Mouse (Mus musculus): ENCODE results near the gene Med24.
"Not testable (repeated sequence)": the region's sequence is repeated elsewhere in the genome, so short reads cannot be mapped to it uniquely, and the experiment has no call there.

Gene Med24

GRCm38 (mm10) chr11:98698849-98699640, 30.2 kb downstream of the Med24 start:
- no peak for ATAC-seq (ENCODE audit: insufficient number of reproducible peaks, low FRiP score, low TSS enrichment)

GRCm38 (mm10) chr11:98697225-98697624, 32.0 kb downstream of the Med24 start:
- no peak for ATAC-seq (ENCODE audit: insufficient number of reproducible peaks, low FRiP score, low TSS enrichment)

DNA sequence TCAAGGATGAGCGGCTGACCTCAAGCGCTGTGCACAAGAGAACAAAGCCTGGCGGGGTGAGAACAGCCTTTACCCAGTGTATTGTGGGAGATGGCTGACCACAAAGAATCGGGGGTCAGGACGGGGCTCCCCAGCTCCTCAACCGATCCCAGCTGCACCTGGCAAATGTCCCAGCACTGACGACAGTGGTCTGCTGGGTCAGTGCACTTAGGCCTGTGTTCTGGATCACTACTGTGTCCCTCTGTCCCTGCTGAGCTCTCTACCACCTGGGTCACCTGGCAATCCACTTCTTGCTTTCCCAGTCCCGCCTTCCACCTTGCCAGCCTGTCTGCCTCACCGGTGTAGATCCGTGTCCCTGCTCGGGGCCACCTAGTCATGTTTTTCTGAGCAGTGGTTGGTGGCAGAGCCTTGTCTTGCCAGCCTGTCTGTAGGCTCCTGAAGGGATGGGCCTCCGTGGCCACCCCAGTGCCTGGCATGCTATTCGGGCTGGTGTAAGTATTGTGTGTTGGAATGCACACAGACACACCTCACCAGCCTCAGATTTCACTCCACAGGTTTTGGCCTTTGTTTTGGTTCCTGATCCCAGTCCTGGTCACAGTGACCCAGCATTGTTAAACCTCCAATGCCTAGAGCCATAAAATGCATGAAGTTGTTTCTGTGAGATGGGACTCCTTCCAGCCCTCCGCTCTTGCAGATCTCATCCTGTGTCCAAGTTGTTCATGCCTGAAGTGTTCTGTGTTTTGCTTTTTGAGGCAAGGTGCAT, 32.6 kb downstream of the Med24 start:
- ATAC-seq (ENCODE audit: insufficient number of reproducible peaks, low FRiP score, low TSS enrichment), result no peak

DNA sequence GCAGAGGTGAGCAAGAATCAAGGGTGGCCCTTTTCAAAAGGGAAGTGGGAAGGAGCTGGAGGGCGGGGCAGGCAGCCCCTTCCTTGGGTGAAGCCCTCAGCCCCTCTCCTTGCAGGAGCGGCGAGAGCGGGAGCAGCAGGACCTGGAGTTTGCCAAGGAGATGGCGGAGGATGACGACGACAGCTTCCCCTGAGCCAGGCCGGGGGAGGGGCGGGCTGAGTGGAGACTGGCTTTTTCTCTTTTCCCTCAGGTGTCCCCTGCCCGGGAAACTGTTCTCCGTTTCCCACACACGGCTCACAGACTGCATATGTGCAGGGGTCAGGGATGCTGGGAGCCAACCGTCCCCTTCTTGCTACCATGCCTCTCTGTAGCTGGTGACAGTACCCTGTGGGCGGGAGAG, 33.8 kb downstream of the Med24 start:
- no peak for ATAC-seq (ENCODE audit: insufficient number of reproducible peaks, low FRiP score, low TSS enrichment)

GRCm38 (mm10) chr11:98694301-98694700, 34.9 kb downstream of the Med24 start:
- ATAC-seq (ENCODE audit: insufficient number of reproducible peaks, low FRiP score, low TSS enrichment), result no peak

- no peak for ATAC-seq (ENCODE audit: insufficient number of reproducible peaks, low FRiP score, low TSS enrichment)
Measured at GRCm38 (mm10) chr11:98693746-98694145, 35.5 kb downstream of the Med24 start.

DNA sequence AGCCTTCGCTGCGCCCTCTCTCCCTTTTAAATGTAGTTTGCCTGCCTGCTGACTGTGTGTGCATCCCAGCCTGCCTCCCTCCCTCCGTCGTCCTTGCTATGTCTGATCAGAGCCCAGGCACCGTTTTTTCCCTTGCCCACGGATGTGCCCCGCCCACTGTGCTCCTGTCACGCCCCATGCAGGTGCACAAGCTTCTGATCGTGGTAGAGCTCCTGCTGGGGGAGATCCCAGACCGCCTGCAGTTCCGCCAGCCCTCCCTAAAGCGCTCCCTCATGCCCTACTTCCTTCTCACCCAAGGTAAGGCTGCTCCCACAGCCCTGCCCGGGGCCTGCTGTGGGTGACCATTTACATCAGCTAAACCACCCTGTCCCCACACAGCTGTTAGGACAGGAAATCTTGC, 36.0 kb downstream of the Med24 start:
- no peak for ATAC-seq (ENCODE audit: insufficient number of reproducible peaks, low FRiP score, low TSS enrichment)

- no peak for ATAC-seq (ENCODE audit: insufficient number of reproducible peaks, low FRiP score, low TSS enrichment)
Measured at GRCm38 (mm10) chr11:98688009-98688408, 41.2 kb downstream of the Med24 start.

DNA sequence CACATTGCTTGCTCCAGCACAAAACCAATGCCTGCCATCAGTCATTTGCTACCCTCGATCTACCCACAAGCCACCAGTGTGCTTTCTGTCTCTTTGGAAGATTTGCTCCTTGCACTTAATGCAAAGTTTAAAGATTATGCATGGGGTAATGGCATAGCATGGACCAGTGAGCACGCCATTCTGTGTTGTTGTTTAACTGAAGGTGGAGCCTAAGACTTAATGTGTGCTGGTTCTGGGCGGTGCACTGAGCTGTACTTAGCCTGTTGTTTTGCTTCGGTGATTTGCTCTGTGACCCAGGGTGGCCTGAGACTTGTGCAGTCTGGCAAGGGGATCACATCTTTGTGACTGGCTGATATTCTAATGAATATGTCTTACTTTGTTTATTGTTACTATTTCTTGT, 42.3 kb downstream of the Med24 start:
- no peak for ATAC-seq (ENCODE audit: insufficient number of reproducible peaks, low FRiP score, low TSS enrichment)

DNA sequence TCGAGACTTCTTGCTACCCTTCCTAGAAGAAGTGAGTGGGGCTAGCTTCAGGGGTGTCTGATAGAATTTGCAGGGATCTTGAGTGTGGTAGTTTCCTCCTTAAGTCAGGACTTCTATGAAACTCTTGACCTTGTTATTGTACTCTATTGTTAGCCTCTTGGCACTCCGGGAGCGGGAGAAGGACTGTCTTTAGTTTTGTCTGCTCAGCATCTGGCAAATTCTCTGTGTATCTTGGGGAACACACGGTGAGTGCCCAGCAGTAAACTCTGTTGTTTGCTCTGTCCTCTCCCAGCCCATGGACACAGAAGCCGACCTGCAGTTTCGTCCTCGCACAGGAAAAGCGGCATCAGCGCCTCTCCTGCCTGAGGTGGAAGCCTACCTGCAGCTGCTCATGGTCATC, 43.6 kb downstream of the Med24 start:
- ATAC-seq (ENCODE audit: insufficient number of reproducible peaks, low FRiP score, low TSS enrichment), result no peak

DNA sequence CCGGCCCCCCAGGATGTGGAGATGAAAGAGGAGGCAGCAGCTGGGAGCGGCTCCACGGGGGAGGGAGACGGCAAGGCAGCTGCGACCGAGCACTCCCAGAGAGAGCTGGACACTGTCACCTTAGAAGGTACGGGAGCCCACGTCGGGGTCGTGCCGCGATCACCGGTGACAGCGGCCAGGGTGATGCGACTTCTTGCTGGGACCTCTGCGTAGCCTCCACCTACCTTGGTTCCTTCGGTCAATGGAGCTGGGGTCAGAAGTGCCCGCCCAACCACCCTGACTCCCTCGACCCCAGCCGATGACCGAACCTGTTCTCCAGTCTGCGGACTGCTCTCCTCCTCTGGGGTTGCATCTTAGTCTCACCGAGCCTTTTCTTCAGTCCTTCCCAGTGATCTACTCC, 46.4 kb downstream of the Med24 start:
- peak; percentile 5; the same call in 1 of the 2 replicates for ATAC-seq (ENCODE audit: insufficient number of reproducible peaks, low FRiP score, low TSS enrichment)

- peak; percentile 95 for ATAC-seq (ENCODE audit: insufficient number of reproducible peaks, low FRiP score, low TSS enrichment)
Measured at GRCm38 (mm10) chr11:98681786-98682745, 47.2 kb downstream of the Med24 start, which contains the start of gene Psmd3. TSS of gene Psmd3 (plus strand) at chr11:98682554.

DNA sequence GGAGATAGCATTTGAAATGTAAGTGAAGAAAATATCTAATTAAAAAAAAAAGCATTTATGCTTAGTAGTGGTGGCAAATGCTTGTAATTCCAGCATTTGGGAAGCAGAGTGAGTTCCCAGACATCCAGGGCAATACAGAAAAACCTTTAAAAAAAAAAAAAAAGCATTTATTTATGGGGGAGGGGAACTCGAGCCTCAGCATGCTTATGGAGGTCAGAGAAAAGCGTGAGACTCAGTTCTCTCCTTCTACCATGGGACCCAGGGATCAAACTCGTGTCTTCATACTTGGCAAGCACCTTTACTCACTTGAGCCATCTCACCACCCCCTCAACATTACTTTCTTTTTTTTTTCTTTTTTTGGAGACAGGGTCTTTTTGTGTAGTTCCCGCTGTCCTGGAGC, 48.0 kb downstream of the Med24 start:
- ATAC-seq (ENCODE audit: insufficient number of reproducible peaks, low FRiP score, low TSS enrichment), result no peak

DNA sequence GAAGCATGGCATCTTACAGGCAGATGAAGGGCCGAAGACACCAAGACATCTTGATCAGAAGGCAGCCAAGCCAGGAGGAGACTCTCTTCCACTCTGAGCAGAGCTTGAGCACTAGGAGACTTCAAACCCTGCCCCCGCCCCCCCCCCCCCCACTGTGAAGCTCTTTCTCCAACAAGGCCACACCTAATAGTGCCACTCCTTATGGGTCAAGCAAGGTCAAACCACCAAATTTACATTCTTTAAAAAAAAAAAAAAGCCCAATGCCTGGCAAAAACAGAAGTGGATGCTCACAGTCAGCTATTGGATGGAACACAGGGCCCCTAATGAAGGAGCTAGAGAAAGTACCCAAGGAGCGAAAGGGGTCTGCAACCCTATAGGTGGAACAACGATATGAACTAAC, 48.6 kb downstream of the Med24 start:
- not testable (repeated sequence) for ATAC-seq (ENCODE audit: insufficient number of reproducible peaks, low FRiP score, low TSS enrichment)

DNA sequence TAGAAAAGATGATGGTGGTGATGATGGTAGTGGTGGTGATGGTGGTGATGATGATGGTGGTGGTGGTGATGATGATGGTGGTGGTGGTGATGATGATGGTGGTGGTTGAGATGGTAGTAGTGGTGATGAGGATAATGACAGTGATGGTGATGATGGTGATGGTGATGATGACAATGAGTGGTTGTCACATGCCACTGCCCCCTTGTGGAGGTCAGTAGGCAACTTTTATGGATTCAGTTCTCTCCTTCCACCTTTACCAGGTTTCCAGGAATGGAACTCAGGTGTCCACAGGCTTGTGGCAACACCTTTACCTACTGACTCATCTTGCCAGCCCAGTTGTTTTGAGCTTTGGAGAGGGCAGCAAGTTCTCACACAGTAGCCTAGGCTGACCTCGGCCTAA, 49.2 kb downstream of the Med24 start:
- no peak for ATAC-seq (ENCODE audit: insufficient number of reproducible peaks, low FRiP score, low TSS enrichment)

DNA sequence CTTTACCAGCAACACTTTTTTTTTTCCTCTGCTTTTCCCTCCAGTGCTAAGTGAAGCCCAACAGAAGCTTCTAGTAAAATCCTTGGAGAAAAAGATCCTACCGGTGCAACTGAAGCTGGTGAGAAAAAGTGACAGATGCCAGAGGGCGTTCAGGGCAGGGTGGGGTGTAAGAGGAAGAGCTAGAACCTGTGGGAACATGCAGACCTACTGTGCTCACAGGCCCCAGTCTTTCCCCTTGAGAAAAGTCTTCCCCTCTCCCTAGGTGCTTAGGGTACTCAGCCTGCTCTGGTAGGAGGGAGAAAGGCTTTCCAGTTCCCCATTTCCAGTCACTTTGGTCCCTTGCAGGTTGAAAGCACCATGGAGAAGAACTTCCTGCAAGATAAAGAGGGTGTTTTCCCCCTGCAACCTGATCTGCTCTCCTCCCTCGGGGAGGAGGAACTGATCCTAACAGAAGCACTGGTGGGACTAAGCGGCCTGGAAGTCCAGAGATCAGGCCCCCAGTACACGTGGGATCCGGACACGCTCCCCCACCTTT, 53.3 kb downstream of the Med24 start:
- ATAC-seq (ENCODE audit: insufficient number of reproducible peaks, low FRiP score, low TSS enrichment), result no peak

DNA sequence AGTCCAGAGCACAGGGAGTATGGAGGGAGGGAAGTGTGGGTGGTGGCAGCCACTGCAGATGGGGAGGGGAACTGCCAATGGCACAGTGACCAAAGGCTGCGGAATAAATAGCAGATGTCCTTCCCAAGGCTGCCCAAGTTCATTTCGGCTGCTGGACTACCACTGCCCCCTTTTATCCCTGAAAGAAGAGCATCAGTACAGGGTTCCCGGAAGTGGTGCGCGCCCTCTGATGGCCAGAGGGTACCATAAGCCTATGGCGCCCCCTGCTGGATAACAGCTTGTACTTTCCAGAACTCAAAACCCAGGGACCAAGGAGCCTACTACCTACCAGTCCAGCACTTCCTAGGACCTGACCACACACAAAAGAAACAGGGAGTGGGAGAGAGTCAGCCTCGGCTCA, 56.1 kb downstream of the Med24 start:
- not testable (repeated sequence) for ATAC-seq (ENCODE audit: insufficient number of reproducible peaks, low FRiP score, low TSS enrichment)

DNA sequence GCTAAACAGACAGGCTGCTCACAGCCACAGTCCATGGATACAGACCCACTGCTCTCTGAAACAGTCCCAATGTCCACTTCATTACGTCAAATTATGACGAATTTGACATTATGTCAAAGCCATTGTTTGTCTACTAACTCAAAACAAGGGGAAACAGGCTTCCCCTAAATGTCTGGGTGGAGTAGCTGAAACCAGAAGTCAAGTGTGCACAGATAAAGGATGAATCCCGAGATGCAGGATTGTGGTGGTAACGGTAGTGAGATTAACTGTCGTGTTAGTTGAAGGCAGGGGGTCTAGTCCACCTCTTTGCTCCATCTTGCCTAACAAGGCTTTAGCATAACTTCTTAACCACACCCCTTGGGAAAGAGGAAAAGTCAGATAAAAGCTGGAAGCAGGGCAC, 56.8 kb downstream of the Med24 start:
- ATAC-seq (ENCODE audit: insufficient number of reproducible peaks, low FRiP score, low TSS enrichment), result no peak

GRCm38 (mm10) chr11:98671857-98672256, 57.4 kb downstream of the Med24 start:
- no peak for ATAC-seq (ENCODE audit: insufficient number of reproducible peaks, low FRiP score, low TSS enrichment)

- ATAC-seq (ENCODE audit: insufficient number of reproducible peaks, low FRiP score, low TSS enrichment), result no peak
Measured at GRCm38 (mm10) chr11:98671284-98671815, 57.9 kb downstream of the Med24 start.
